Mouse (Mus musculus): ENCODE measurements at regions not wholly inside any gene's neighbourhood (a gene's known extent, or its start where the extent isn't known, plus 50 kb on each side); places are given as distances from the start of the nearest gene placed in this dataset.

DNA sequence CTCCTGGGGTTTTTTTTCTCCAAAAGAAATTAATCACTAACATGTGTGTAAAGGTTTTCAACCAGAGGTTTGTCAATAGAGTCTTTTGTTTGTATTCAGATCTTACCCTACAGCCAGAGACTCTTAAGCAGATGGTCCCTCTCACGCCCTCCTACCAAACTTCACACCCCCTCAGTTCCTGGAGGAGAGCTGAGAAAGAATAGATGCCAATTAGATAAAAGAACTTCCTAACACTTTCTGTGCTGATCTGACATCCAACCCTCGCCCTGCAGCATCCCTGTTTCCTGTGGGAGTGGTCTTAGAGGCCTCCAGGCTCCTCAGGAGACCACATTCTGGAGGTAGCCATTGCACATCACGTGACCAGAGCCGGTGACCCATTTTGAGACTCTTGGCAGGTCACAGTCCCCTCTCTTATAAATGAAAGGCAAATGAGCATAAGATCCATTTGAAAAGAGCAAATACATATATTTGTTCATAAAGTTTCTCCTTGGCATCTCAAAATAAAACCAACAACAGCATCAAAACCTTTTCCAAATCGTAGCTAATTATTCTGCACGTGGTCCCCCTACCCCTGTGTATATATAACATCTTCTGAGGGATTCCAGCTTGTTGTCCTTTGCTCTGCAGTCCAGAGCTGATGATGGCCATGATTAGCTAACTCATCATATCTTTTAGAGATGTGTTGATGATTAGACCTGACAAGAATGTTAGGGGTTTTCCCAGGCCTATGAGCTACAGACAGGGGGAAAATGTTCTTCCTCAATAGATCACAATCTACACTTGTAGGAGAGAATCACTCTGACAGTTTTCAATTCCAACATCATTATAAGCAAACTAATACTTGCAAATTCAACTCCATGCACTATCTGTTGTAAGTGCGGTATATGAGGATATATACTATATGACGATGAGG, 54.4 kb upstream of the Gm6993 start:
- no peak for ATAC-seq (ENCODE audit: low read depth)
- Histone ChIP-seq H3K4me1 (replicated peaks; ENCODE audit: control insufficient read depth, insufficient read depth, low read length) (peaks cover 39% of the 10 kb centered on the region), H3K27ac (ENCODE audit: low read length) (peak overlapping the region; percentile 62), H3K9me3 (ENCODE audit: control insufficient read depth, low read length) (no peaks in the 10 kb centered on the region), H3K36me3 (ENCODE audit: control insufficient read depth, insufficient read depth, low read length) (no peaks in the 10 kb centered on the region), H3K27me3 (ENCODE audit: control insufficient read depth, insufficient read depth, low read depth, low read length) (no peaks in the 10 kb centered on the region), H3K4me3 (ENCODE audit: low read length) (no peak overlapping the region), H3K4me2 (ENCODE audit: low read depth, low read length) (no peak overlapping the region), H3K9ac (ENCODE audit: low read length) (no peak overlapping the region)
- 61% methylated on average over 8 of the region's 8 CpGs for WGBS

DNA sequence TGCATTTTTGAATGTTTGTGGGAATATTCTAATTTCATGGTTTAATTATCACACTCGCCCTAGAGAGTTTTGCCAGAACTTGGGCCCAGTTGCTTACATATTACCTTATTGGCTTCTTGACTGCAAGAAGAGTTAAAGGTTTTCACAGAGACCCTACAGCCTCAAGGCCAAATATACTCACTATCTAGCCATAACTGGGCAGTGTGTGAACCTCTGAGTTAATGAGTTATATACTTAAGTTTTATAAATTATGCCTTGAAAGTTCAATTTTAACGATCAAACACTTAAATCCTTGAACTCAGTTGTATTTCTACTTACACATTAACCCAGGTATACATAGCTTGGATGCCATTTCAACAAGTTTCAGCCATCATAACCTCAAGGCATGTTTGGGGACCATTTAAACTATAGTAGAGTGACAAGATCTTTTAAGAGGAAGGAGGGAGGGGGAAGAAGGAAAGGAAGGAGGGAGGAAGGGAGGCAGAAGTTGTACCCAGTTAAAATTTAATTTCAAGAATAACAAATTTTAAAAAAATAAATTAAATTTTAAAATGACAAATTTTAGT, 52.5 kb upstream of the Gm6993 start:
- Histone ChIP-seq H3K9ac (ENCODE audit: low read length) (no peak overlapping the region), H3K27ac (ENCODE audit: low read length) (no peak overlapping the region), H3K4me1 (replicated peaks; ENCODE audit: control insufficient read depth, insufficient read depth, low read length) (peaks cover 48% of the 10 kb centered on the region), H3K9me3 (ENCODE audit: control insufficient read depth, low read length) (no peaks in the 10 kb centered on the region), H3K4me3 (ENCODE audit: low read length) (no peak overlapping the region), H3K36me3 (ENCODE audit: control insufficient read depth, insufficient read depth, low read length) (no peaks in the 10 kb centered on the region), H3K27me3 (ENCODE audit: control insufficient read depth, insufficient read depth, low read depth, low read length) (no peaks in the 10 kb centered on the region), H3K4me2 (ENCODE audit: low read depth, low read length) (no peak overlapping the region)
- no peak for ATAC-seq (ENCODE audit: low read depth)
- WGBS, result 68% methylated on average over 2 of the region's 2 CpGs

DNA sequence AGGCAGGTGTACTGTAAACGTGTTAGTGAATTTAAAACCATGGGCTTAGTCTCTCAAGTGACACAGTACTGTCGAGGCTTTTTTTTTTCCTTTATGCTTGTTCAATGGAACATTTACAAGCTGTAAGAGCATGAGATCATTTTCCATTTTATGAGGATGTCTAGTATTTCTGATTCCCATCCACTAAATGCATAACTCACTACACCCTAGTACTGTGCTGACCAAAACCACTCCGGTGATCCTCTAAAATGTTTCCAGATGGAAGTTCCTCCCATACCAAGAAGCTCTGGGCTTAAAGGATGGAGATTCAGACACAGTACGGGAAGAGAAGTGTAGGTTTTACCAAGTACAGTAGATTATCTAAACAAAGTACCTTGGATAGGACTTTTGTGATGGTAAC, 50.3 kb upstream of the Gm6993 start:
- 85% methylated on average over 4 of the region's 4 CpGs for WGBS
- Histone ChIP-seq H3K4me2 (ENCODE audit: low read depth, low read length) (no peak overlapping the region), H3K27me3 (ENCODE audit: control insufficient read depth, insufficient read depth, low read depth, low read length) (no peaks in the 10 kb centered on the region), H3K36me3 (ENCODE audit: control insufficient read depth, insufficient read depth, low read length) (no peaks in the 10 kb centered on the region), H3K4me1 (replicated peaks; ENCODE audit: control insufficient read depth, insufficient read depth, low read length) (peaks cover 28% of the 10 kb centered on the region), H3K9me3 (ENCODE audit: control insufficient read depth, low read length) (no peaks in the 10 kb centered on the region), H3K27ac (ENCODE audit: low read length) (peak overlapping the region; percentile 73), H3K4me3 (ENCODE audit: low read length) (no peak overlapping the region), H3K9ac (ENCODE audit: low read length) (no peak overlapping the region)
- no peak for ATAC-seq (ENCODE audit: low read depth)
